Mouse (Mus musculus): Measurements from ENCODE around the gene Capn12. TPM values are rescaled to one million over a fixed set of nuclear protein-coding genes. Genes with fewer than 3 reads are reported as not detected.

Capn12 gene
- total RNA-seq, 2 experiments from 2014 or later: not detected

DNA sequence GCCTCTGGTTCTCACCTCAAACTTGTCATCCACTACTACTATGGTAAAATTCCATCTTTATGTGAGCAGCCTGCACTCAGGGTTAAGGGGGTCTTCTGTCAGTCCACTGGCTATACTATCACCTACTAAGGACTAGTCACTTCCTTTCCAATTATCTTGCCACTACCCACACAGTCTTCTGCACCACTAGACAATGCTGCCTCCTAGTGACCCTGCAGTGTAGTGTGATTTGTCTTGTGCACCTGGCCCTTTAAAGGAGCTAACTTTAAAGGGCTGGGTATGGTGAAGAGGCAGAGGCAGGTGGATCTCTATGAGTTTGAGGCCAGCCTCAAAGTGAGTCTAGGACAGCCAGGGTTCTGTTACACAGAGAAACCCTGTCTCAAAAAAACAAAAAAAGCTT is 35.3 kb downstream of the Capn12 start:
- ATAC-seq (replicated peaks; ENCODE audit: low FRiP score, poor library complexity, severe bottlenecking): no peak

DNA sequence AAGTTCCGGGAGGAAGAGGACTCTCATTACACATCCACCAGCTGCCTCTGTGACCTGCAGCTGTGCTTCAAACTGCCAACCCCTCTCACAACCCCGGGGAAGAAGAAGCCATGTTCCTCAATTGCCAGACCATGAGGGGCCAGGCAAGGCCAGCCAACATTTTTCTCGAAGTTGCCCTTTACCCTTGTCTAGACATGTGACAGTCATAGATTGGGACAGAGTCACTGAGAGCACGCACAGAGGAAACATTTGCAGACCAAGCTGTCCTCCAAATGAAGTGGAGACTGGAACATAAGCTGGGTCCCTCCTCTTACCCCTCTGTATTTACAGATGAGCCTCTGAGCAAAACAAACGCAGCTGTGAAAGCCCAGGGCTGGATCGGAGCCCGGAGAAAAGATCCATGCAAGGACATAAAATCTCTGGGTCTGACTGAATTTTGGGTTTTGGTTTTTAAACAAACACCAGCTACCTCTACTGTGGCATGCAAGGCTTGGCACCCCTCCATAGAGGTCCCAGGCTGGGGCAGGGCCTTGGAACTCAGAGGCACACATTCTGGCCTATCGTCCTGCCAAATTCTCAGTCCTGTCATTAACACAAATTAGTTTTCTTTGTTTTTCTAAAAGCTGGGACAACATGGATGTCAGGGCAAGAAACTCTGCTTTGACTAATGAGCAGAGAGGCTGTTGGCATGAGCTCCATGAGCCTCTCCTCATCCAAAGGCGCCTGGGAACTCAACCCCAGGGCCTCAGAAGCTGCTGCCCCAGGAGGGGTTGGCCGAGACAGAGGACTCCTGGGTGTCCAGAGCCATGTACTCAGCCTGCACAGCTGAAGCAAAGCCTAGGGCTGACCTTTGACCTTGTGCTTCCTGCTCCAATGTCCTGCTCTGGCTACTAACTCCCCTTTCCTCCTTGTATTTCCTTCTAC is 36.5 kb downstream of the Capn12 start:
- ATAC-seq (replicated peaks; ENCODE audit: low FRiP score, poor library complexity, severe bottlenecking): no peak

DNA sequence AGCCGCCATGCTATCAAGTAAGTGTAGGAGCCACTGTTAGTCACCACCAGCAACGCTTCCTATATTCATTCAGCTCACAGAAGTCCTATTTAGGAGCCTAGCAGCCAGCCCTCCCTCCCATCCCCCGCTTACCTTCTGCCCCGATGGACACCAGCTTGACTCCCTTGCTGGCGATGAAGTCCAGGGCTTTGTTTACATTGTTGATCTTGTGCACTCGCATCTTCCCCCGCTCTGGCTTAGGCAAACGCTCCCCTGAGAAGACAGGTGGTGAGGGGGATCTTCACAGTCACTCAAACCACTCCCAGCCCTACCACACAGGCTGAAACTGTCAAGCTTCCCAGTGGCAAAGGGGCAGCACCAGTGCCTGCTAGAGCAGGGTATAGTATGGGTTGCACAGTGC is 37.3 kb downstream of the Capn12 start:
- no peak for ATAC-seq (replicated peaks; ENCODE audit: low FRiP score, poor library complexity, severe bottlenecking)

DNA sequence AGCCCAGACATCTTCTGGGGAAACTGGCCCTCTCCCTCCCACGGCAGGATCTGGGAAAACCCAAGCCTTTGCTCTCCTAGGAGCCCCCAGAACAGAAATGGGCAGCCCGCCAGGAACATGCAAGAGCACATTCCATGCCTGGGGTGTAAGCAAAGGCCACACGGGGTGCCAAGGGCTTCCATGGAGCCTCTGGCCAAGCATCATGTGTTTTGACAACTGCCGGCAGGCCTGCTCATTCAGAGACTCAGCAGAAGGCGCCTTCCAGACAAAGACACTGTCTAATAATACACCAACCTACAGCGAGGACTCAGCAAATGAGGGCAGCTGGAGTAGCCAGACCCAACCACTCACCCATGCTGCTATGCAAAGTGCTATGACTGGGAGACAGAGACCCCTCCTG is 38.6 kb downstream of the Capn12 start:
- no peak for ATAC-seq (replicated peaks; ENCODE audit: low FRiP score, poor library complexity, severe bottlenecking)

DNA sequence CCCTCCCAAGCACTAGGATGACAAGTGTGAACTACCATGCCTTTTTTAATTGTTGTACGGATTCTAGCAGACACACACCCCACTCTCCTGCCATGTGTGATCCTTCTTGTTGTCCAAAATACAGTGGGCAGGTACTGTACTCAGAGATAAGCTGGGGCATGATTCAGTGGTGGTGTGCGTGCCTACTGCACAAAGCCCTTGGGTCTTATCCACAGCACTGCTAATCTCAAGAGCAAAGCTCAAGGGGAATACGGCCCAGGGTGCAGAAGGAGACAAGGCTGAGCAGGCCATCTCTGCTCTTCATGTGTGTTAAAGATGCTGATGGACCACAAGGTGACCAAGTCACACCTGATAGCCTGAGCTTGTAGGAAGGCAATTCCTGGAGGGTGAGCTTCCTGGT is 40.0 kb downstream of the Capn12 start:
- ATAC-seq (replicated peaks; ENCODE audit: low FRiP score, poor library complexity, severe bottlenecking): no peak

DNA sequence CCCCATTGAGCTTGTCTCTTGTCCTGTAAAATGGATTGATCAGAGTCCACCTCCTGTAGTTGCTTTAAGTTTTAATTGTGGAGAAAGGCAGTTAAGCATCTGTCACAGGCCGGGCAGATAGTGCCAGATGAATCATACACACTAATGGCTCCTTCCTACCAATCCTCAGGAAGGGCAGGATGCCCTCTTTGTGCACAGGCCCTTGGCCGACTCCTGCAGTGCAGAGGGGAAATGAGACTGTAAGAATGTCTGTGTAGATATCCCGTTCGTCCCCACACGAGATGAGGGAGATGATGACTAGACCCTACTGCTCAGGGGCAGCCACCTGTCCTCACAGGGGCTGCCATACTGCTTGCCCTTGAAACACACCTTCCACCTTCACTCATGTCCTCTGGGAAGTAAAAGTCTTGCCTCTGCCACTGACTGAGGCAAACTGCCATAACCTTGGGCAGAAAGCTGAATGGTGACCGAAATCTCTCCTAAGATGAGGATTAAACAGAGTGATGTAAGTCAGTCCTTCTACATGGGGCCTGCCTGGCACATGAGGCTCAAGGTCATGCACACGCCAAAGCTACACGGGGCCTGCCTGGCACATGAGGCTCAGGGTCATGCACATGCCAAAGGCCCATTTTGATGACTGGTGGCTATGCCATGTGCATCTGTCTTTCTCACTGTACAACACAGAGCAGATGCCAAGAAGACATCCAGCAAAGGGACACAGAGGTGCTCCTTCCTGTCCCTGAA is 40.7 kb downstream of the Capn12 start:
- ATAC-seq (replicated peaks; ENCODE audit: low FRiP score, poor library complexity, severe bottlenecking): no peak

DNA sequence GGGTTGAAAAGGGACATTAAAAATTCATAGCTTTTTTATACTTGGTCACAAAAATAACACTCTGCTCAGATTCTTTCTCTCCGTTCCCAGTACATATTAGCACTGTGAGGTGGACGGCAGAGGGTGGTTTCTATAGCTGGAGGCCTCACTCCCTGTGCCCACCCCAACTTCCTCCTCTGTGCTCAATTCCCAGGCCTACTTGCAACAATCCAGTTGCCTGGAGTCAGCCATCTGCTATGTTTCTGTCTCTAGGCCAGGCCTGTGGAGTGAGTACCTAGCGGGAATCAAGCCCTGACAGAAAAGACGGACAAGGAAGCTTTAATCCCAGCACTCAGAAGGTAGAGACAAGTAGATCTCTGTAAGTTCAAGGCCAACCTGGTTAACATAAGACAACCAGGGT is 41.4 kb downstream of the Capn12 start:
- ATAC-seq (replicated peaks; ENCODE audit: low FRiP score, poor library complexity, severe bottlenecking): no peak

DNA sequence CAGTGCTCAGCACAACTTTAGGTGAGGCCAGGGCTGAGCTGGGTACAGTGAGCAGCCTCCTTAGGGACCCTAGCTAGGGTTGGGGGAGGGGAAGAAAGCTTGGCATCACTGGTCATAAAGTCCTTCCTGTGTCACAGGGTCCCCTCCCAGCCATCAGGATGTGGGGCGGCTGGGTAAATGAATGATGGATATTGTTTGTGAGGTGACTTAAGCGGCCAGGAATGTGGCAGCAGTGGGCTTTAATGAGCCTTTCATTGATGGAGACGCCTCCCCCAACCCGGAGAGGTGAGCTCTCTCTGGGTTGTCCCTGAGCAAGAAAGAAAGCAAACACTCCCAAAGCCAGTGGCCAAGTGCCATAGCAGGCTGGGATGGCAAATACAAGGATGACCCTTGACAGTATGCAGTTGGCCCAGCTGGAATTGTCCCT is 42.7 kb downstream of the Capn12 start:
- no peak for ATAC-seq (replicated peaks; ENCODE audit: low FRiP score, poor library complexity, severe bottlenecking)

DNA sequence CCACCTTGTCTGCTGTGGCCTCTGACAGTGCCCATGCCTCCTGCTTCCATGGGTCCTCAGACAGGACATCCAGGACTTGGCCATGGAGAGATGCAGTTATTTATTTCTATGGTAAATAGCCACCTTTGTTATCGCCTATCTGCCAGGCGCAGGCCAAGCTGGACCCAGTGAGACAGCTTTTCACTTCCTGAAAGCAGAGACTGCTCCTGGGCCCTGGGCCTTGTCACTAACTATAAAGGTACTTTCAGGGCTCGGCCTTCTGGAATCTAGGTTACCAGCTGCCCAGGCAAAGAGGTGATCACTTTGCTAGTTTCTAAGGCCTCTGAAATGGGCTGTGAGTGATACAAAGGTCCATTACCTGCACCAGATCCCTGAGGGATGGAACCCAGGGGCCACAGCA is 43.6 kb downstream of the Capn12 start:
- no peak for ATAC-seq (replicated peaks; ENCODE audit: low FRiP score, poor library complexity, severe bottlenecking)

DNA sequence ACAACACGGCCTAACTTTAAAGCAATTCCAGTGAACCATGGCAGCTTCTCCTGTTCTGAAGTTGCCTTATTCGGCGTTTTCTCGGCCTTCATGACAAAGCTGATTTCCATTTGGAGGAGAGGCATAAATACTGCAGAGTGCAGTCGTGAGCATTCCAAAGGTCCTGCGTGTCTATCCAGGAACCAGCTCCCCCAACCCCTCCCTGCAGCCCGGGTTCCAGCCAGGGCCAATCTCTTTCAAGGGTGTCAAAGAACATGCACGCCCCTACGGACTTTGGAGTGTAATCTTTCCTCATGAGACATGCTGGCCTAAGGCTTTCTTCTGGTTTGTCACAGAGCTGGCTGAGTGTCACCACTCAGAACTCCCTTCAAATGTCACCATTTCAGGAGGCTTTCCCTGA is 44.1 kb downstream of the Capn12 start:
- ATAC-seq (replicated peaks; ENCODE audit: low FRiP score, poor library complexity, severe bottlenecking): no peak

DNA sequence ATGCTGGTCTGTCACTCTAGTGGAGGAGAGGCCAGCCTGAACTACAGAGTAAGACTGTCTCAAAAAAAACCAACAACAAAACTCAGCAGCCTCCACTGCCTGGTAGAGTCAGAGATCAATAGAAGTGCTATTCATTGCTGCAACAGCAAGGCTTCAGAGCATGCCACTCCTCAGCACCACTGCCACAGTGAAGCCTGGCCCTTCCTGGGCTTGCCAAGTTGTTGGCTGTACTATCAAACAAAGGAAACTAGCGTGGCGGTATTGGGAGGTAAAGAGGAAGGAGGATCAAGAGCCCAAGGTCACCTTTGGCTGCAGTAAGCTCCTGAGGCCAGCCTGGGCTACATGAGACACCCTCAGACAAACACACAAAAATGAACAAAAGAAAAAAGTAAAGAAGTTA is 45.0 kb downstream of the Capn12 start:
- no peak for ATAC-seq (replicated peaks; ENCODE audit: low FRiP score, poor library complexity, severe bottlenecking)

DNA sequence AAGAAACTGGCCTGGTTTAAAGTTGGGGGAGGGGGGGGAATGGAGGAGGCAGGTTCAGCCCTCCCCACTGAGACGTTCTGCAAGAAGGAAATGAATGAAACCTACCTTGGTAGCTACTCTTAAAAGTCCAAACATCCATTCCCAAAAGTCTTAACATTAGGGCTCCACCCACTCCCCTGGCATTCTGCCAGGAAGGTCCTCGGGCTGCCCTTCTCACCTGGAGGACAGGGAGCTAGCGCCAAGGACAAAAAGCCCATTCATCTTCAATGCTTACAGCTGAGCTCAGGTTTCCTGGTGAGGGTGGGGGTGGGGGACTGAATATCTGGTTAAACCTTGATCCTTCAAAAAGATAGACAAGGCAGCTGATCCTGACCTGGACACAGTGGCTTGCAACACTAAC is 48.2 kb downstream of the Capn12 start:
- no peak for ATAC-seq (replicated peaks; ENCODE audit: low FRiP score, poor library complexity, severe bottlenecking)

DNA sequence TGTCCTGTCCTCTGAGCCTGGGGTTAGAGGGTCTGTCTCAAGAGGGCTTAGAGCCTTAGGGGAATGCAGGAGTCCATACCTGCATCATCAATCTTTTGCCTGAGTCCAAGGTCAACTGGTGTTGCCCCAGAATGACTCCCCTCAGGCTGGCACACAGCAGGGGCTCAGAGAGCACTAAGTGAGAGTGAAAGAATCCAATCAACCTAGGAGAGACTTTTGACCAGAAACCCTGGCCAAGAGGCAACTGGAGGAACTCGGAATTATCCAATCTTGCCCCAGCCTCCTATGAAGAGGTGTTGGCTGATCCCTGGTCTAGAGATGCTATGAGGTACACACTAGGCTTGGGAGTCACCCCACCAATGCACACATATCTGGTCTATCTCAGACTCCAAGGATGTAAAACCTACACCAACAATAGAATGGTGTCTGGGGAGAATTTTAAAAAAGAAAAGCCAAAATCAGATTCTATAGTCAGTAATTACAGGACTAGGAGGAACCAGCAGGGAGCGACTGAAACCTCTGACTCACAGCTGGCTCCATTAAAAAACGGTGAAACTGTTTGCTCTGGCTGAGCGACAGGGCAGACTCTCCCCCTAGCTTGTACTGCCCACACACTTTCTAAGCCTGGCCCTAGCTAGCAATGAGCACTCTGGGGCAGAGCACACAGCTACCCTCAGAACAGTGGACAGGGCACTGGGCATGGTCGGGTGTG is 49.3 kb downstream of the Capn12 start:
- ATAC-seq (replicated peaks; ENCODE audit: low FRiP score, poor library complexity, severe bottlenecking): no peak

DNA sequence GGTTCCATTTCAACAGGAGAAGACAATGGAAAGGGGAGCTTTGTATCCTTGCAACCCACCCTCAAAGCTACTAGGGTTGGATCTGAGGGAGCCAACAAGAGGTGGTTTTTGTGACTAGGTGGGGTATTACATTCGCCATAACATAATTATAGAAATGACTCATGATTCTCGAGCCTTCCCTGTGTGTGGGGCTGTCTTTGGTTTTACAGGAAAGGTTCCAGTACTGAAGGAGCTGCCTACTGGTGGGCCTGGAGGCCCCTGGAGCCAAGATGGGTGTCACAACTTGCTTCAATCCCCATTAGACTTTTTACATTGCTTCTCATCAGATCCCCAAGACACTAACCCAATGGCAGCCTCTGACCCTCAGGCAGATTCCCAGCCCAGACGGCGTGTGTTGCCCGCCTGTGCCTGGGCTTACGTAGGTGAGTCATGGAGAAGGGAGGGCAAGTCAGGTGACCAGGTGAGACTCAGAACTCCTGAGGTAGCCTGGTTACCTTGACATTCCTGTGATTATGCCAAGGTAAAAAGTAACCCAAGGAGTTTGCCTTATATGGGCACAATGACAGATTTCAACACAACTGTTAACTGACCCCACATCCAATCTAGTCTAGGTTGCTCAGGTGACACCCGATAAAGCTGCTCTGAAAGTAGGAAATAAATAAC is 49.9 kb downstream of the Capn12 start:
- no peak for ATAC-seq (replicated peaks; ENCODE audit: low FRiP score, poor library complexity, severe bottlenecking)

DNA sequence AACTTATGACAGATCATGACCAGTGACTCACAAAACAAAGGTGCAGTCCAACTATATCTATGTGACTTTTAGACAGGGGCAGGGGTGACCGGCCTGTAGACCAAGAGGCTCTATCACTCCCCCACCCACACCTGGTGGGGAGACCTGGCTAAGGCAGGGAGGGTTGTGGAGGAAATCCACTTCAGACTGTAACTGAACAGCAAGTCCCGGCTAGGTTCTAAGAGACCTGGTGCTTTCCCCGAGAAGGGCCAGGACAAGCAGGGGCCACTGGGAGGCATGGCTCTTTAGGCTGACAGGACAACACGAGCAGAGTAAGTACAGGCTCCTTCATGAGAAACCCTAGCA is 50.4 kb downstream of the Capn12 start:
- no peak for ATAC-seq (replicated peaks; ENCODE audit: low FRiP score, poor library complexity, severe bottlenecking)

DNA sequence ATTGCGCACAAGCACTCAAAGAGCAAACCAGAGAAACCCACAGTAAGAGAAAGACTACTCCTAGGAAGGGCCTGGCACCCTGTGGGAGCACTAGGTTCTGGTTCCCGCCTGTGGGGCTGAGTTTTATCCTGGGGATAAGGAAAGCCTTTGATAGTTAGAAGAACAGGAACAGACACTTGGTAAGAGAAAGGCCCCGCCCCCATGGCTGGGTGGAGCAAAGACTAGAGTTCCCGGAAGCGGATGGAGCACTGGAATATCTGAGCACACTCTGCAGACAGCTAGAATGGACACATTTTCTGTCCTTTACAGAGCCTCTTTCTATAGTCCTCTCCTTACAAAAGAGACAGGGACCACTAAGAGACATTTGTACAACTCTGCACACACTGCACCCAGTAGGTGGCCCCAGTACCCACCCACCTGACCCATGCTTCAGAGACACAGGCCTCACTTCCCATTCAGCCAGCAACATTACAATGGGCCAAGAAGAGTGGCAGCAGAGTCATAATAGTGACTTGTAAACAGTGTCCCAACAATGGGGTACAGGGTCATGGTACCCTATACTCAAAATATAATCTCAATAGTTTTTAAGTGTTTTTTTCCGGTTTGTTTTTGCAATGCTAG is 51.3 kb downstream of the Capn12 start:
- ATAC-seq (replicated peaks; ENCODE audit: low FRiP score, poor library complexity, severe bottlenecking): no peak

DNA sequence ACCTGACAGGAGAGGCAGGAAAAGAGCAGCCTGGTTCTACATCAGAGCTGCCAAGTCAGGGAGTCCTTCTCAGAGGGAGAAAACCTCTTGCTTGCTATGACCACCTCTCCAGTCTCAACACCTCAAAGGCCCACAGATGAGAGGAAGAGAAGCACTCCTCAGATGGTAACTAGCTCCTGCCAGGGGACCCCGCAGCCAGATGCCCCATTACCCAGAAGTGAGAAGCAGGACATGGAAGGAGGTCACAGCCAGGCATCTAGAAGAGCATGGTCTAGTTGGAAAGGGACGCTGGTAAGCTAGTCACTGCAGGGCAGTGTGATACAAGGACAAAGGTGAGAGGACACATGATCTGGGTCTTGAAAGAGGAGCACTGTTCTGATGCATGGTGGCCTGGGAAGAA is 52.6 kb downstream of the Capn12 start:
- ATAC-seq (replicated peaks; ENCODE audit: low FRiP score, poor library complexity, severe bottlenecking): no peak

DNA sequence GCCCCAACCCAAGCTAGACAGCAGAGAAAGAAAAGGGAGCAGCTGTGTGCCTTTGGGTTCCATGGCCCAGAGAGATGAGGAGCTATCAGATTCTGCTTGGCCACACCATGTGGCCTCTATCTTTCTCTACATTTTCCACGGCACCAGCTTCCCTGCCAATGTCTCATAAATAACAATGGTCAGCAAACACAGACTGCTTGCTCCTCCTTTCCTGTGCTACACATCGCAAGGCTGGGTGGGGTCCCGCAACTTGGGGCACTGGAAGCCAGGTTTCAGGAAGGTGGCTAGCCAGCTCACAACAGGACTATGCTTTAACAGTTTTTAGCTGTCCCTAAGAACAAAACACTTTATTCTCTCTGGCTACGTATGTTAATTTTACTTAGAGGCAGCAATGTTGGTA is 55.6 kb downstream of the Capn12 start:
- no peak for ATAC-seq (replicated peaks; ENCODE audit: low FRiP score, poor library complexity, severe bottlenecking)

DNA sequence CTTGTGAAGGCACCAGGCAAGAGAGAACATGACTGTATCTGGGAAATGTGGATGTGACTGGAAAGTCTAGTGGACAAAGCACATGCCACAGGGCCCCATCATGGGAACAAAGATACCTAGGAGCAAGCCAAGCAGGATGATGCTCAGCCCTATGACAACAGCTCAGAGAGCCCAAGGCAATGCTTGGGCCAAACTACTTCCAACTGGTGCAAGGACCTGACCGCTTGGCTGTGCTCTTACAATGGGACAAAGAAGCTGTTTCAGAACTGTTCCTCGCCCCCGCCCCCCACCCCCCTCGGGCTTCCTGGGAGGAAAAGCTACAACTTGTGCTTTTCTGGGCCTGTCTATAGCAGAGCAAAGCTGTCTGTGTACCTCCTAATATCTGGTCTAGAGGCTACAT is 57.4 kb downstream of the Capn12 start:
- no peak for ATAC-seq (replicated peaks; ENCODE audit: low FRiP score, poor library complexity, severe bottlenecking)
